Mouse (Mus musculus): ENCODE data around the gene Dpf3.

DNA sequence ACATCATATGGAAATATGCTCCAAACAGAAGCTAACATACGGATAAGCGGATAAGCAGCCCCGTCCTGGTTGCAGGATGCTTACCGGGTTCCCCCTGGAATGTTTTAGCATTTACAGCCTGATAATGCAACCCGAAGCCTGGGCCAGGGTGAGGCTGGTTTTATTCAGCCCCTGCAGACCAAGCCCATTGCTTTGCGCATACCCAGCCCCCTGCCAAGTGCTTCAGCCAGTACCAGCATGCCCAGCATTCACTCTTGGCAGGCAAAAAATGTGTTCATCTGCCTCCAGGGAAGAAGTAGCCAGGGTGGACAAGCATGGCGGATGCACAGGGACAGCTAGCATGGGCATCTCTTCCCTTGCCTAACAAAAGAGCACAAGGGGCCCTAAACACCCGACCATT is 279.5 kb downstream of the Dpf3 start:
- TF ChIP-seq CTCF (IDR thresholded peaks at IDR 0.05): no peak
- TF ChIP-seq EP300 (IDR thresholded peaks at IDR 0.05): no peak
